Mouse (Mus musculus) bone marrow, adult 2 months (tissue): Measurements from ENCODE around the gene Ctla4.

Experiments used
- CTCF ChIP-seq: fragments of 200-500 bp; IDR thresholded peaks from 2 replicates; pipeline ENCODE4 v1.5.1; 2011; ENCODE audit warnings: low read length, control low read depth; ENCODE audit not compliant: control insufficient read depth, insufficient read depth
- POLR2A ChIP-seq: fragments of 200-500 bp; IDR thresholded peaks from 2 replicates; pipeline ENCODE4 v1.6.1; 2011; ENCODE audit warnings: low read depth, mild to moderate bottlenecking, control low read depth, low read length, borderline replicate concordance; ENCODE audit not compliant: control insufficient read depth

DNA sequence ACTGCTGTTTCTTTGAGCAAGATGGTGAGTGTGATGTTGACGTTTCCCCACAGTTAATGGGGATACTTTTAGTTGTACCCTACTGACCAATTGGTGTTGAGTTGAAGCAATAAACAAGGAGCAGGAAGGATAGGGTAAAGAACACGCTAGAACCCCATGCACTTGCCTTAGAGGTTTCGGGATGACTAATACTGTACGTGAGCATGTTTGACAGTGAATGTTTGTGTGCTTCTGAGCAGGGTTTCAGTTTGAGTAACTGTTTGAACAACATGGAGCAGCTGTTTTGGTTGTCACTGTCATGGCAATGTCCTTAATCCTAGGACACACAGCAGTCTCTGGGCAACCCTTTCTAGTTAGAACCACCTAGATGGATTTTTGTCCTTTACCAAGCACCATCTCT lies 26.5 kb downstream of the Ctla4 start:
- TF ChIP-seq POLR2A (no peak), CTCF (no peak)
